15 mouse cellular contexts compared by ENCODE assay signal in the genomic region with DNA sequence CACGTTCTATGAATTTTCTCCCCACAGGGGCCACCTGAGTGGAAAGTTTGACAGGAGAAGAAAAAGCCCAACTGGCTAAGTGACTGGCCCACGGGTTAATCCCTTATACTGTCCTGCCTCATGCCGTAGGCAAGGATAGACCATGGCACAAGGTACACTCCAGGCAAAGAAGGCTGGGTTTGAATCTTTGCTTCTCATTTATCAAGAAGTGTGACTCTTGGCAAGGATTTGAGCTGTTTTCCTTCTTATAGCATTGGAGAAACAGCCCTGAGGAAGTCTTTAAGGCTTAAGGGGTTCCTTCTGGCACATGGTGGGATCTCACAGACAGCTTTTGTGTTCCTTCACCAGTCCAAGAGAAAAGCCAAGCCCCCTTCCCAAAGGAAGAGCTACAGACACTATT. TPM values are rescaled to one million over a fixed set of nuclear protein-coding genes. Genes with fewer than 3 reads are reported as not detected.
A peak's percentile ranks its signal among the peaks of the same experiment; 100 is the strongest.
DNase-seq lines count a peak whose midpoint lies in the region; ATAC-seq and TF ChIP-seq lines count a peak whose summit lies in the region.
"Had no signal": no experiment of that assay in that cellular context is flagged by ENCODE, and none has a peak within 500 bp of the region (broad histone marks: within the 10 kb centered on the region; RNA-seq: fewer than 3 reads in every experiment).

No protein-coding gene starts in this region.

- H3K27ac ChIP-seq in kidney, adult 2 months (ENCODE audit: insufficient read depth, low read depth, low read length), result peak overlapping the region; percentile 21; the same call in 1 of the 2 replicates
- 0 out of 2 replicates have a peak overlapping the region, but pooled peaks have one; percentile 40 for H3K27ac ChIP-seq in ES-Bruce4 (ENCODE audit: insufficient read depth, low read length)
- H3K27ac ChIP-seq in embryonic facial prominence, embryonic 15.5 days (replicated peaks), result no peak overlapping the region
- H3K27ac ChIP-seq: forebrain, embryonic 15.5 days had no signal

- no peaks in the 10 kb centered on the region for H3K36me3 ChIP-seq in kidney, adult 2 months (ENCODE audit: control insufficient read depth, insufficient read depth, low read length)
- H3K36me3 ChIP-seq in ES-Bruce4 (ENCODE audit: control insufficient read depth, insufficient read depth, low read length, poor library complexity, severe bottlenecking), result 0 out of 2 replicates have a peak, but pooled peaks cover 2% of the 10 kb centered on the region
- 0 out of 2 replicates have a peak, but pooled peaks cover under 1% of the 10 kb centered on the region for H3K36me3 ChIP-seq in embryonic facial prominence, embryonic 15.5 days
- no peaks in the 10 kb centered on the region for H3K36me3 ChIP-seq in myocyte (ENCODE audit: control insufficient read depth, insufficient read depth)
- H3K36me3 ChIP-seq: forebrain, embryonic 15.5 days had no signal

- 84% methylated on average over 3 of the region's 3 CpGs for WGBS in kidney, adult 2 months
- WGBS in embryonic facial prominence, embryonic 15.5 days, result 84% methylated on average over 3 of the region's 3 CpGs

- H3K79me2 ChIP-seq in myocyte (ENCODE audit: control insufficient read depth, insufficient read depth), result peaks cover 45% of the 10 kb centered on the region

- TF ChIP-seq EP300 in ES-Bruce4 (IDR thresholded peaks at IDR 0.05; ENCODE audit: insufficient read depth, low read depth, low read length), result no peak

- H3K4me3 ChIP-seq in kidney, adult 2 months (ENCODE audit: insufficient read depth, low read depth, low read length), result no peak overlapping the region
- no peak overlapping the region for H3K4me3 ChIP-seq in ES-Bruce4 (ENCODE audit: low read depth, low read length)
- H3K4me3 ChIP-seq in embryonic facial prominence, embryonic 15.5 days (replicated peaks), result peak overlapping the region; percentile 73; the same call in 1 of the 2 replicates
- H3K4me3 ChIP-seq in myocyte, result peak overlapping the region; percentile 91
- H3K4me3 ChIP-seq: forebrain, embryonic 15.5 days had no signal

- TF ChIP-seq POLR2A in kidney, adult 2 months (IDR thresholded peaks at IDR 0.05; ENCODE audit: low read depth, low read length), result no peak
- TF ChIP-seq POLR2A in ES-Bruce4 (IDR thresholded peaks at IDR 0.05; ENCODE audit: insufficient read depth, low read length), result no peak
- no peak for TF ChIP-seq POLR2A in myocyte (IDR thresholded peaks at IDR 0.05; ENCODE audit: insufficient read length, low read depth)

- H3ac ChIP-seq in myocyte (ENCODE audit: control insufficient read depth, insufficient read length), result peak overlapping the region; percentile 36

- no peak for TF ChIP-seq CTCF in kidney, adult 2 months (conservative IDR thresholded peaks at IDR 0.05; ENCODE audit: insufficient read depth, insufficient read length, low read depth, low read length)
- TF ChIP-seq CTCF in ES-Bruce4 (IDR thresholded peaks at IDR 0.05; ENCODE audit: low read depth, low read length), result no peak

- peak overlapping the region; percentile 99 for H3K4me2 ChIP-seq in embryonic facial prominence, embryonic 15.5 days (replicated peaks)
- peak overlapping the region; percentile 99 for H3K4me2 ChIP-seq in myocyte (ENCODE audit: low read depth)

- ATAC-seq in embryonic facial prominence, embryonic 15.5 days (ENCODE audit: insufficient number of reproducible peaks, low FRiP score, low TSS enrichment, low read depth), result no peak
- ATAC-seq: forebrain, embryonic 15.5 days had no signal

- no peak for DNase-seq in kidney, adult 2 months
- no peak for DNase-seq in kidney, postnatal 14 days
- no peak for DNase-seq in cerebellum, adult 11 months
- DNase-seq in ovary, postnatal 10 days (ENCODE audit: low spot score), result no peak
- DNase-seq: cerebellum, postnatal 25 days; gastrocnemius, postnatal 25 days; kidney, adult 9 months; layer of hippocampus, adult 9-11 months; left cerebral cortex, postnatal 4 days; lung, postnatal 36 days; thymus, postnatal 14 days had no signal

- H3K4me1 ChIP-seq in kidney, adult 2 months (ENCODE audit: control insufficient read depth, insufficient read depth, low read length), result peaks cover 50% of the 10 kb centered on the region
- peaks cover 16% of the 10 kb centered on the region for H3K4me1 ChIP-seq in ES-Bruce4 (ENCODE audit: control insufficient read depth, insufficient read depth, low read length)
- H3K4me1 ChIP-seq in embryonic facial prominence, embryonic 15.5 days, result peaks cover 49% of the 10 kb centered on the region

- H3K9me3 ChIP-seq in ES-Bruce4 (replicated peaks; ENCODE audit: control insufficient read depth, insufficient read depth, low read length, poor library complexity, severe bottlenecking), result no peaks in the 10 kb centered on the region
- H3K9me3 ChIP-seq in embryonic facial prominence, embryonic 15.5 days (replicated peaks), result no peaks in the 10 kb centered on the region
- H3K9me3 ChIP-seq: forebrain, embryonic 15.5 days had no signal

- no peak overlapping the region for H3K9ac ChIP-seq in ES-Bruce4 (ENCODE audit: low read depth, poor library complexity, severe bottlenecking)
- no peak overlapping the region for H3K9ac ChIP-seq in embryonic facial prominence, embryonic 15.5 days
- H3K9ac ChIP-seq: forebrain, embryonic 15.5 days had no signal

- H3K27me3 ChIP-seq in kidney, adult 2 months (replicated peaks; ENCODE audit: control insufficient read depth, insufficient read depth, low read length), result no peaks in the 10 kb centered on the region
- no peaks in the 10 kb centered on the region for H3K27me3 ChIP-seq in ES-Bruce4 (ENCODE audit: control insufficient read depth, insufficient read depth, low read length, poor library complexity, severe bottlenecking)
- 0 out of 2 replicates have a peak, but pooled peaks cover 2% of the 10 kb centered on the region for H3K27me3 ChIP-seq in embryonic facial prominence, embryonic 15.5 days
- no peaks in the 10 kb centered on the region for H3K27me3 ChIP-seq in myocyte (ENCODE audit: control insufficient read depth, insufficient read depth, insufficient read length)

TF ChIP-seq in myocyte, 11 proteins besides CTCF, POLR2A, EP300 and RAD21:
- TF ChIP-seq USF1 (IDR thresholded peaks at IDR 0.05; ENCODE audit: low read depth) (no peak), MAX (IDR thresholded peaks at IDR 0.05; ENCODE audit: low read depth) (no peak), TCF12 (IDR thresholded peaks at IDR 0.05; ENCODE audit: insufficient read depth, poor library complexity, severe bottlenecking) (no peak), SRF (IDR thresholded peaks at IDR 0.05; ENCODE audit: control insufficient read depth, insufficient read length, low read depth) (no peak)

RNA-seq across cellular contexts. Expression of gene Zc3h12a, which starts 1.5 kb away (rescaled TPM):
- 4.4 and 5.3 TPM in 2 replicates for polyA plus RNA-seq in kidney, adult 2 months (2012; rRNA removed)
- polyA plus RNA-seq in ES-Bruce4 (2011; ENCODE audit: insufficient read depth, insufficient read length, low read depth, missing spikeins) (3.6 and 4.7 TPM in 2 replicates), myocyte (2012; fragmentation: generic; extraction: Trizol) (5.9 TPM)
- 1.7 and 2.1 TPM in 2 replicates for polyA plus RNA-seq in embryonic facial prominence, embryonic 15.5 days (2015; fragmentation: Nextera tagmentation; extraction: Ambion mirVana)

RNA-seq across cellular contexts. Expression of gene Meaf6, which starts 41.3 kb away (rescaled TPM):
- polyA plus RNA-seq in kidney, adult 2 months (2012; rRNA removed), result 10.8 and 17.5 TPM in 2 replicates
- polyA plus RNA-seq in ES-Bruce4 (2011; ENCODE audit: insufficient read depth, insufficient read length, low read depth, missing spikeins) (35.2 and 39.6 TPM in 2 replicates), myocyte (2012; fragmentation: generic; extraction: Trizol) (19.3 TPM)
- polyA plus RNA-seq in embryonic facial prominence, embryonic 15.5 days (2015; fragmentation: Nextera tagmentation; extraction: Ambion mirVana), result 56.3 and 59.1 TPM in 2 replicates

RNA-seq across cellular contexts. Expression of gene Snip1, which starts 59.7 kb away (rescaled TPM):
- polyA plus RNA-seq in kidney, adult 2 months (2012; rRNA removed), result 7.3 and 8.3 TPM in 2 replicates
- polyA plus RNA-seq in ES-Bruce4 (2011; ENCODE audit: insufficient read depth, insufficient read length, low read depth, missing spikeins), result 20.0 and 23.8 TPM in 2 replicates
- 31.0 and 31.9 TPM in 2 replicates for polyA plus RNA-seq in embryonic facial prominence, embryonic 15.5 days (2015; fragmentation: Nextera tagmentation; extraction: Ambion mirVana)
- 14.3 TPM for polyA plus RNA-seq in myocyte (2012; fragmentation: generic; extraction: Trizol)

Comparison
In these comparisons a context has a peak if more than half of its experiments do, and no peak if none do; other contexts are left out.
1. H3K4me3 ChIP-seq: peak in embryonic facial prominence, embryonic 15.5 days (single experiment) and myocyte (single experiment); none in kidney, adult 2 months (single experiment) and ES-Bruce4 (single experiment).